Mouse (Mus musculus): ENCODE measurements around the gene Zmat3. TPM values are rescaled to one million over a fixed set of nuclear protein-coding genes. Genes with fewer than 3 reads are reported as not detected.

Gene Zmat3
- polyA plus RNA-seq (2016; fragmentation: Nextera tagmentation; extraction: Ambion mirVana), result 7.5 and 8.2 TPM in 2 replicates

DNA sequence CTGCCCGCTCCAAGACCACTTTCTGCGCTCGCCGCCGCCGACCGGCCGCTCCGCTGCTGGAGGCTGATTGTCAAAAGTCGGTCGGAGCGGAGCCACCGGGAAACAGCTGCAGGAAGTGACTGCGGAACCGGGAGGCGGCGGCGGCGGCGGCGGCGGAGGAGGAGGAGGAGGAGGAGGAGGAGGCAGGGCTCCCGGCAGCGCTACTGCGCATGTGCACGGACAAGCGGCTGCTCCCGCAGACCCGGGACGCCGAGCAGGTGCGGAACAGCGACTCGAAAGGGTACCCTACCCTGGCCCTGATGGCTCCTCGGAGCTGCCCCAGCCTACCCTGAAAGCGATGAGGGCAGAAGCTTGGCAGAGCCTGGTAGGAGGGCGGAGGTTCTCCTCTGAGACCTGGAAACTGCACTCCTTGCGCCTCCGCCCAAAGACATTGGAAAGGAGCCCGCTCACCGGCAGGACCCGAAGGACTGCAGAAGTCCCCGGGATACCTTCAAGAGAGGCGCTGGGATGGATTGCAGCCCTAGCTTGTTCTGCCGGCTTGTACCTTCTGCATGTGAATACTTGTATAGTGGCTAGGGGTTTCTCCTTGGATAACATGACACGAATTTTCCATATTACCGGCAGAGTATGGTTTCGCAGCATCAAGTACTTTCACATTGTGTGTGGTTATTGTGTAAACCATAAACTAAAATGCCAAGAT is at the start of gene Zmat3:
Gene Zmat3, minus strand, starts transcription at position 469 of the 700 bp plus-strand sequence.
- Histone ChIP-seq H3K36me3 (peaks cover under 1% of the 10 kb centered on the region; the same call in 1 of the 2 replicates), H3K27me3 (ENCODE audit: low read depth, poor library complexity, severe bottlenecking) (peaks cover 10% of the 10 kb centered on the region), H3K4me3 (peak within 1 kb of the TSS; percentile 84), H3K9me3 (replicated peaks) (no peaks in the 10 kb centered on the region), H3K4me1 (peaks cover 21% of the 10 kb centered on the region), H3K27ac (replicated peaks) (peak within 1 kb of the TSS; percentile 92)
- DNase-seq (ENCODE audit: low spot score), result peak; percentile 89
- 5% methylated on average over 36 of the region's 48 CpGs for WGBS

DNA sequence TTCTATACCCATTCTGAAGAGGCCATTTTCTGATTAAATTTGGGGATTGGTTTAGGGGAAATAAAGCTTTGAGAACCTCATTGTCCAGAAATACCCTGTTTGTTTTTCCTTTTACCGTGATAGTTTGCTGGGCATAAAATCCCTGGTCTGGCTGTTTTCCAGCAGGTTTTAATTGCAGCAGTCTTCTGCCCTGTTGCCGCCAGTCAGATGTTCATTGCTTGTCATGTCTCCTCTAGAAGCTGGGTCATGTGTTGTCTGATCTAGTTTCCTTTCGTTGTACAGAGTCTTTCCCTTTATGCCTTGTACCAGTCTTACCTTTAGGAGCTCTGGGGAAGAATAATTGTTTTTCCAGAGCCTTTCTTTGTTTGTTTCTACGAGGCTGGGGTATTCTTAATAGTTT is 48.6 kb upstream of the Zmat3 start:
- H3K4me1 ChIP-seq, result peaks cover 9% of the 10 kb centered on the region; the same call in 1 of the 2 replicates
- no peak overlapping the region for H3K4me3 ChIP-seq
- H3K27me3 ChIP-seq (ENCODE audit: low read depth, poor library complexity, severe bottlenecking), result no peaks in the 10 kb centered on the region
- 75% methylated on average over 4 of the region's 4 CpGs for WGBS
- H3K36me3 ChIP-seq, result 0 out of 2 replicates have a peak, but pooled peaks cover 8% of the 10 kb centered on the region
- DNase-seq (ENCODE audit: low spot score), result no peak
- no peaks in the 10 kb centered on the region for H3K9me3 ChIP-seq (replicated peaks)
- H3K27ac ChIP-seq (replicated peaks), result no peak overlapping the region

DNA sequence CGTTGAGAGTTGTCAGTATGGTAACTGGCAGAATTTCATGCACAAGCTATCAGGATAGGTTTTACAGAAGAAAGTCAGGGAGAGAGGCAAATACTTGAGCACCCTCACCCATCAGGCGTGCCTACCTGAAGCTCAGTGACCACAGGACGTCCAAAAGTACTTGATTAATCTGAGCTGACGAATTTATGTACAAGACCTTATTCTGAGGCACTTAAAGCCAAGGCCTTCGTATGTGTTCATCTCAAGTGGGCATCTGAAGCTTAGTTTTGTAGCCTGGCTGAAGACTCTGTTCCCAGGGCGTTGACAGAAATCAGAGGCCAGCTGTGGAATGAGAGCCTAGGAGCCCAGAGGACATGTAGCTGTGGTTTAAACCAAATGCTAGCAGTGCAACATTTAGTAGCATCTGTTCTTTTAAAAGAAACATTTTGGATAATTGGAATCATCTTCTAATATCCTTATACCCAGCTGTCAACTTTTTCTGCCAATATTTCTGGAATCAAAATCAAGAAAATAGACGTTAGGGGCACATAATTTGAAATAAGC is 46.8 kb upstream of the Zmat3 start:
- Histone ChIP-seq H3K27me3 (ENCODE audit: low read depth, poor library complexity, severe bottlenecking) (no peaks in the 10 kb centered on the region), H3K27ac (replicated peaks) (no peak overlapping the region), H3K9me3 (replicated peaks) (no peaks in the 10 kb centered on the region), H3K4me1 (peaks cover 9% of the 10 kb centered on the region; the same call in 1 of the 2 replicates), H3K36me3 (0 out of 2 replicates have a peak, but pooled peaks cover 2% of the 10 kb centered on the region), H3K4me3 (no peak overlapping the region)
- 89% methylated on average over 7 of the region's 7 CpGs for WGBS
- no peak for DNase-seq (ENCODE audit: low spot score)

DNA sequence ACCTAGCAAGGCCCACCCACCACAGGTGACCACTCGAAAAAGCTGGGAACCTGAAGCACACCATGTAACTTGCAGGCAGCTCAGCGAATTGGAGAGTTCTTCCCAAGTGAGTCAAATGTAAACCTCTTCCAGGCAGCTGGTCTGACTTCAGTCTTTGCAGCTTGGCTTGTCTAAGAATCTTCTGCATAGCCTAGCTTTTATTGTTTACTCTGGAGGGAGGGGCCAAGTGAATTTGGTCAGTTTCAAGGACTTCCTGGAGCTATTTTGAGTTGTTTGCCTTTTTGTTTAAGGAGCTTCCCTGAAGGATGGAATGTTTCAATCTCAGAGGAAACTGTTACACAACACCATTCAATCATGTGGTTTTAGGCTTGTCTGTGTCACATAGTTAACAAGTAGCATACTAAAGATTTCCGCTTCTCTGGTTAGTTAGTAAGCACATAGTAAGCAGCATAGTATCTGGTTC is 43.0 kb upstream of the Zmat3 start:
- WGBS, result 93% methylated on average over 3 of the region's 3 CpGs
- H3K4me3 ChIP-seq, result no peak overlapping the region
- H3K9me3 ChIP-seq (replicated peaks), result no peaks in the 10 kb centered on the region
- no peak overlapping the region for H3K27ac ChIP-seq (replicated peaks)
- no peaks in the 10 kb centered on the region for H3K27me3 ChIP-seq (ENCODE audit: low read depth, poor library complexity, severe bottlenecking)
- DNase-seq (ENCODE audit: low spot score), result no peak
- 0 out of 2 replicates have a peak, but pooled peaks cover 3% of the 10 kb centered on the region for H3K4me1 ChIP-seq
- H3K36me3 ChIP-seq, result no peaks in the 10 kb centered on the region

DNA sequence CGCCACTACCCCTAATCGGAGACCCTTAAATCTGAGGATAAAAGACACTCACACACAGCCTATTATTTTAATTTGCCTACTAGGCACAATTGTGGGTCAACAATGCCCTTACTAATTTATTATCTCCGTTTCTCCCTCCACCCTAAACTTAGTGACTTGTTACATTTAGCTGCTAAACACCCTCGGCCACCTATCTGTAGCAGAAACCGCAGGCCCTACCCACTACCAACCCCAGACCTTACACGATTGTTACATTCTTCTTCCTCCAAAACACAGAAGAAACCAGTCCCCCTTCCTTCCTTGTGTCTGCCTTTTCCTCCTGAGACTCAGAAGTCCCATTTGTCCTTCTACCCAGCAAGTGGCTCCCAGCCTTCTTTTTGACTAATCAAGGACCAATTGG is 41.0 kb upstream of the Zmat3 start:
- H3K36me3 ChIP-seq, result no peaks in the 10 kb centered on the region
- 0 out of 2 replicates have a peak, but pooled peaks cover 3% of the 10 kb centered on the region for H3K4me1 ChIP-seq
- DNase-seq (ENCODE audit: low spot score), result no peak
- no peaks in the 10 kb centered on the region for H3K9me3 ChIP-seq (replicated peaks)
- H3K27me3 ChIP-seq (ENCODE audit: low read depth, poor library complexity, severe bottlenecking), result no peaks in the 10 kb centered on the region
- no peak overlapping the region for H3K27ac ChIP-seq (replicated peaks)
- 85% methylated on average over 6 of the region's 6 CpGs for WGBS
- no peak overlapping the region for H3K4me3 ChIP-seq

DNA sequence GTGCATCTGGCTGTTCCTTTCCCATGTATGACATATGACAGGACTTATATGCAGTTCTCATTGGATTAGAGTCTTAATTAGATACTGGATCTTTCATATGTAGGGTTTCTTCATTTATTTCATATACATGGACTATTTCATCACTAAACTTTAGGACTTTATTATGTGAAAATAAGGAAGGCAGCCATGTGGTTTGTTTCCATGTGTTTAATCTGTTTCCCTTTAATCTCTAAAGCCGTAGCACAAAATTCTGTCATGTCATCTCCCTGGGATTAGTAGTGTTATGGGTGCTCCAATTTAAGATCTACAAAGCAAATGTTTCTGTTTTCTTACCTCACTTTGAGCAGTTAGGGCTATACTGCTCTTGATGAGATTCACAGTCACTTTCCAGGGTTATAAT is 39.9 kb upstream of the Zmat3 start:
- no peaks in the 10 kb centered on the region for H3K9me3 ChIP-seq (replicated peaks)
- no peak overlapping the region for H3K27ac ChIP-seq (replicated peaks)
- DNase-seq (ENCODE audit: low spot score), result no peak
- no peaks in the 10 kb centered on the region for H3K36me3 ChIP-seq
- H3K4me3 ChIP-seq, result no peak overlapping the region
- H3K4me1 ChIP-seq, result peaks cover 6% of the 10 kb centered on the region
- H3K27me3 ChIP-seq (ENCODE audit: low read depth, poor library complexity, severe bottlenecking), result no peaks in the 10 kb centered on the region; the same call in 1 of the 2 replicates
- 90% methylated on average over 1 of the region's 1 CpGs for WGBS

DNA sequence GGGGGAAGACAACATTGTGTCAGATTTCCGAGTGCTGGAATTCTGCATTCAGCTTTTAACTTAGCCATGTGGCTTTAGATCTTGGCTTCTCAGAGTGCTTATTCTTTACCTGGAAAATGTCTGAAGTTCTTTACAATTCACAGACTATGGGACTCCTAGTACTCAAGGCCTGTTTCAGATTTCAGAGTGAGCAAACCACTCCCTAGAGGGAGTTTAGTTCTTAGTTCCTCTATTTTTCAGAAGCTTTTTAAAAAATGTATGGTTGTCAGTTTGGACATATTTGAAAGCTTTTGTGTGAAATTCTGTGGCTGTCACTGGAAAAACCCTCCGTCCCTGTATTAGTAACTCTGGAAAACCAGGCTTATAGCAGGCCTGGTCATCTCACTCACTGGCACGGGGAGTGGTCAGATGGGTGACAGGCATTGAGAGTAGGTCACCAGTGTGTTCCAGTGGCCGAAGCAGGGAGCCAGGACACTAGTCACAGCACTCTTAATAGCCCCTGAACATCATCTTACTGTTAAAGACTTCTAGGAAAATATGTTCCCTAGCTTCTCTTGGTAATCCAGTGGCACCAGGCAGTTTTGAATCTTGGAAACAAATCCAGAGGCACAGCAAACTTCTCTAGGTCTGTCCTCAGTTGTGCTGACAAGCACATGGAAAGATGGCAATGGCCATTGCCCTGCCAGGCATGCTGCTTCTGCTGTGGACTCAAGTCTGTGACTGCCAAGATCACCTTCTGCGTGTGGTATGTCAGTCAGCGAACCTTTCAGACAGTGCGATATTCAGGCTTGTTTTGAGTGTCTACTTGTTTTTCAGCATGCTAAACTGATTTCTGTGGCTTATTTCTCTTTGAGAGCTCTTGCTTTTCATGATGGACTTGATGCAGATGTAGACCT is 37.4 kb upstream of the Zmat3 start:
- Histone ChIP-seq H3K27me3 (ENCODE audit: low read depth, poor library complexity, severe bottlenecking) (peaks cover 4% of the 10 kb centered on the region; the same call in 1 of the 2 replicates), H3K4me3 (no peak overlapping the region), H3K4me1 (peaks cover 24% of the 10 kb centered on the region), H3K9me3 (replicated peaks) (no peaks in the 10 kb centered on the region), H3K36me3 (no peaks in the 10 kb centered on the region), H3K27ac (replicated peaks) (no peak overlapping the region)
- WGBS, result 90% methylated on average over 7 of the region's 7 CpGs
- DNase-seq (ENCODE audit: low spot score), result no peak

DNA sequence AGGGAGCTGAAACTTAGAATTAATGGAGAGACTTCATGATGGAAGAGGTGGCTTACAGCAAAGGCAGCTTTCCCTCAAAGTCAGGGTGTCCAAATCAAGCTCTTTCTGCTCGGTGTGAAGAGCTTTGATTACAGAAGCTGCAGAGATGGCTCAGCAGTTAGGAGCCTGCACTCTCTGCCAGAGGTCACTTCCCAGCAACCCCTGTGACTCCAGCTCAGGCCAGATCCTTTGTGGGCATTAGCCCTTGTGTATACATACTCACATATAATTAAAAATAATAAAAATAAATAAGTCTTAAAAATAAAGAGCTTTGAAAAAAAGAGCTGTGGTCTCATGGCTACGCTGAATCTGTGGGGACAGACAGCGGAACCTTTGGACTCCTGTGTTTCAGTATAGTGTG is 35.8 kb upstream of the Zmat3 start:
- peaks cover 28% of the 10 kb centered on the region for H3K4me1 ChIP-seq
- no peak overlapping the region for H3K4me3 ChIP-seq
- peaks cover 4% of the 10 kb centered on the region; the same call in 1 of the 2 replicates for H3K27me3 ChIP-seq (ENCODE audit: low read depth, poor library complexity, severe bottlenecking)
- no peaks in the 10 kb centered on the region for H3K36me3 ChIP-seq
- no peaks in the 10 kb centered on the region for H3K9me3 ChIP-seq (replicated peaks)
- no peak overlapping the region for H3K27ac ChIP-seq (replicated peaks)
- DNase-seq (ENCODE audit: low spot score), result no peak
- WGBS, result 77% methylated on average over 3 of the region's 3 CpGs

DNA sequence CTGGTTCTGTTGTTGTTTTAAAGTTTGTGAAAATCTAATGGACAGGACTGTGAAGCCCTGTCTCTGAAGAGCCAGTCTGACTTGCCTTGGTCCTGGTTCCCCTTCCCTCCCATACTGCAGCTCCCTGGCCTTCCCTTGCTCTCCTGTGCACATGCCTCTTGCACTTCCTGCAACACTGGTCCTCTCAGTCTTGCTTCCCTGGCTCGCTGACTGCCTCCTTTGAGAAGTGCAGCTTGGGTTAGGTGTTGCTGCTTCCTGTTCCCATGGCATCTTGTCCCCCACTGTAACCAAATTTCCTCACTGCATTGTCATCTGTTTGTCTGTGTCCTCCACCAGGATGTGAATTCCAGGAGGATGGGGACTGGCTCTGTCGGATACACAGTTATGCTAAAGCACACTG is 34.1 kb upstream of the Zmat3 start:
- WGBS, result 62% methylated on average over 2 of the region's 2 CpGs
- Histone ChIP-seq H3K4me3 (no peak overlapping the region), H3K27me3 (ENCODE audit: low read depth, poor library complexity, severe bottlenecking) (peaks cover 4% of the 10 kb centered on the region; the same call in 1 of the 2 replicates), H3K9me3 (replicated peaks) (no peaks in the 10 kb centered on the region), H3K4me1 (peaks cover 33% of the 10 kb centered on the region), H3K27ac (replicated peaks) (no peak overlapping the region), H3K36me3 (no peaks in the 10 kb centered on the region)
- DNase-seq (ENCODE audit: low spot score), result no peak

DNA sequence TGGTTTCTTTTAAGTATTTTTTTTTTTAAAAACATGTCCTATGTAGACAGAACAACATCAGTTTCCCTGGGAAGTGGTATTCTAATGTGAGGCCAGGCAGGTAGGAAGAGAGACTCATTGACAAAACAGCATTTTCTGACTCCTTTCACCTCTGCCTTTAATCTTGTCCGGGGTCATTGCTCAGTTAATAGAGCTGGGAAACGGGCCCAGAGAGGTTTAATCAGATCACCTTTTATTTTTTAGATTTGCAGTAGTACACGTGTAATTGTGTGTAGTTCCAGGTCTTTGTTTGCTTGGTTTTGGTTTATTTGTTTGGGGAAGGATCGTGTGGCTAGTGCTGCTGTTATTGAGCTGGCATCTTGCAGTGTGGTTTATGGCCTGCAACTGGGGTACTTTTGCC is 33.6 kb upstream of the Zmat3 start:
- Histone ChIP-seq H3K4me1 (peaks cover 33% of the 10 kb centered on the region), H3K27ac (replicated peaks) (no peak overlapping the region), H3K4me3 (no peak overlapping the region), H3K27me3 (ENCODE audit: low read depth, poor library complexity, severe bottlenecking) (peaks cover 4% of the 10 kb centered on the region; the same call in 1 of the 2 replicates), H3K36me3 (no peaks in the 10 kb centered on the region), H3K9me3 (replicated peaks) (no peaks in the 10 kb centered on the region)
- WGBS, result 19% methylated on average over 4 of the region's 4 CpGs
- DNase-seq (ENCODE audit: low spot score), result no peak

DNA sequence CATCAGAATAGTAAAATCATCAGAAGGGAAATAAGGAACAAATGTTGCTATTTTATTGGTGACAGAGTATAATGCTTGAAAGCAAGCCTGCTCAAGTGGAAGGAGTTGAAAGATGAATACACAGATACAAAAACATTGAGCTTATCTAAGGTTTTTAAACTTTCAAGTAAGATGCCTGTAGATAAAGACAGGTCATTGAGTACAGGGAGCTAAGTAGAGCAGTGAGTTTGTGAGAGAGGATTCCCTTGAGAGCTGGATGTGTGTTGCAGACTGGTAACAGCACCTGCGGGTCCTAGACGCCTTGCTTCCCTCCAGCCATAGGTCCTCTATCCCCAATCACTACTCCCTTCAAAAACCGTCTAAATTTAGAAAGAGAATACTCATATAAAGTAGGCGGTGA is 32.8 kb upstream of the Zmat3 start:
- Histone ChIP-seq H3K4me3 (peak overlapping the region; percentile 94), H3K36me3 (no peaks in the 10 kb centered on the region), H3K27ac (replicated peaks) (no peak overlapping the region), H3K27me3 (ENCODE audit: low read depth, poor library complexity, severe bottlenecking) (peaks cover 4% of the 10 kb centered on the region; the same call in 1 of the 2 replicates), H3K9me3 (replicated peaks) (no peaks in the 10 kb centered on the region), H3K4me1 (peaks cover 33% of the 10 kb centered on the region)
- DNase-seq (ENCODE audit: low spot score), result no peak
- WGBS, result 14% methylated on average over 4 of the region's 4 CpGs

DNA sequence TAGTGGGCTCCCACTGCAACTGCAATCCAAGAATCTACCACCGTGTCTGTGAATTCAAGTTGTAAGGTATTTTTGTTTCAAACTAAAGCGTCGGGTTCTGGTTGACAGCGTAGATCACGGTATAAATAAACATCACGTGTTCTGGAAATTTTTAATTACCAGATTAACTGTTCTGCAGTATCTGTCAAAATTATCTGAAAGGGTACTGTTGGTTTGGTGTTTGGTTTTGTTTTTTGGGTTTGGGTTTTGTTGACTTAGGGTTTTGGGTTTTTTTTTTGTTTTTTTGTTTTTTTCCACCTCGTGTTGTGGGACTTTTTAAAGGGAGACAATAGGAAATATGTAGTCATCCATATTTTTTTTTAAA is 32.3 kb upstream of the Zmat3 start:
- peaks cover 33% of the 10 kb centered on the region for H3K4me1 ChIP-seq
- no peak overlapping the region for H3K27ac ChIP-seq (replicated peaks)
- H3K9me3 ChIP-seq (replicated peaks), result no peaks in the 10 kb centered on the region
- DNase-seq (ENCODE audit: low spot score), result no peak
- H3K4me3 ChIP-seq, result peak overlapping the region; percentile 94
- H3K27me3 ChIP-seq (ENCODE audit: low read depth, poor library complexity, severe bottlenecking), result peaks cover 4% of the 10 kb centered on the region; the same call in 1 of the 2 replicates
- H3K36me3 ChIP-seq, result no peaks in the 10 kb centered on the region
- WGBS, result 3% methylated on average over 7 of the region's 7 CpGs

All from midbrain, embryonic 10.5 days (tissue).